Mouse (Mus musculus) c-Kit-positive CD71-negative TER-119-negative erythroid progenitor cells, embryonic 14.5 days (primary cell): ENCODE measurements around the gene Prss44.
"Not testable (repeated sequence)": the region's sequence is repeated elsewhere in the genome, so short reads cannot be mapped to it uniquely, and the experiment has no call there.

Source experiments
- DNase-seq: peaks from one replicate; pipeline ENCODE4 v3.0.0-alpha.2; 2013; ENCODE audit warnings: low read depth

Prss44 gene

DNA sequence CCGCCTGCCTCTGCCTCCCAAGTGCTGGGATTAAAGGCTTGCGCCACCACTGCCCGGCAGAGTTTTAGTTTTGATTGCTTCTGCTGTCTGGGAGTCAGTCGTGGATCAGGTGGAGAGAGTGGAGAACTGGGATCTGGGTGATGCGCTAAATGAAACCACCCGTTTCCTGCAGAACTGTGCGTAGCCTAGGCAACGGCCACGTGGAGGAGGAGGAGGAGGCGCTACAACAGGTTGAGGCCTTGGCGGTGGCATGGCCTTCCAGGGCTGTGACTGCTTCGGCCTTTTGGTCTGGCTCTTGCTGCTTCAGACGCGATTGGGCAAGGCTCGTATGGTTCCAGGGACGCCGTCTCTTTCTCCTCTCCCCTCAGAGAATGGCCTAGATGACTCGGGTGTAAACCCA is at the start of gene Prss44:
Prss44 (plus strand) TSS at position 206 of the 400 bp plus-strand sequence.
- DNase-seq: no peak

DNA sequence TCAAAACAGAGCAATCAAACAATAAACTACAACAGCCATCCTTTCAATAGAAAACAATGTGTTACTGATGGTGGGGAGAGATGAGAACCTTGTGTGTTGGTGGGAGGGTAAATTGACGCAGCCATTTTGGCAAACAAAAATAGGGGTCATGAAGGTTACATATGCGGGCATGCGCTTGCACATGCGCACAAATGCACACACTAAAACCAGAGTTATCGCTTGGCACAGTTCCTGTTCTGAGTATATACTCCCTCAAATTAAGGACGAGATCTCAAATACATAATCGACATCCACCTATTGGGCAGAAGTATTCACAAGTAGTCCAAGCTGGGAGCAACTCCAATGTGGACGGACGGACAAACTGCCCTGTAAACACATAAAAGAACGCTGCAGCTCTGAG is 41.5 kb upstream of the Prss44 start:
- DNase-seq: no peak

DNA sequence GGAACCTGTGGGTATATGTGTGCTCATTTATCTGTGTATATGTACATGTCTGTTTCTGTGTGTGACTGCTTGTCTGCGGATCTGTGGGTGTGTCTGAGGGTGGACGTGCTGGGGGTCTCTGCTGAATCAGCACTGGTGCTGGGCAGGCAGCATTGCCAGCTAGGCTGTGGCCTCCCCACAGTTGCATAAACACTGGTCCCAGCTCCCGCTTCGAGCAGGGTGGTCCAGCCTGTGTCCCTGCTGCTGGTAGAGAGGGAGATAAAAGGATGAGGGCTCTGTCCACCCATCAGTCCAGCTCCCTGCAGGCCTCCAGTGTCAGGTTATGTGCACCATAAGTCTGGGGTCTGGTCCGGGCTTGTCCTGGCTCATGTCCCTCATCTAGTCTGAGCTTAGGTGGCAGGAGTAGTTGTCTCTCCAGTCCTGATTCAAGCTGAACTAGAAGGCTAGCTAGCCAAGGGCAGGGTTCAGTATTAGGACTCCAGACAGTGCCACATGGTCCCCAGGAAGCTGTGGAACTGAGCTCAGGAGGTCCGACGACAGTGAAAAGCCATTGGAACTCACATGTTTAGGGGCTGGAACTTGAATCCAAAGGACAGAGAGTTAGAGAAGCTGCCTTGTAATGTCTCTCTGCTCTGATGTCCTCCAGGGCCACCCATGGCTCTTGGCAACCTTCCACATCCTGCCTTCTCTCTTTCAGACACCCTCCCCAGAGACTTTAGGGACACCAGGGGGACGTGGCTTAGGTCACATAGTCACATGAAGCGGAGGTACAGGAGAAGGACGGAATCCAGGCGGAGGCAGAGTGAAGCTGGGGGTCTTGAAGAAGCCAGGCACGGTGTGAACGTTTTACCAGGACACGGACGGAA is 39.2 kb upstream of the Prss44 start:
- no peak for DNase-seq

DNA sequence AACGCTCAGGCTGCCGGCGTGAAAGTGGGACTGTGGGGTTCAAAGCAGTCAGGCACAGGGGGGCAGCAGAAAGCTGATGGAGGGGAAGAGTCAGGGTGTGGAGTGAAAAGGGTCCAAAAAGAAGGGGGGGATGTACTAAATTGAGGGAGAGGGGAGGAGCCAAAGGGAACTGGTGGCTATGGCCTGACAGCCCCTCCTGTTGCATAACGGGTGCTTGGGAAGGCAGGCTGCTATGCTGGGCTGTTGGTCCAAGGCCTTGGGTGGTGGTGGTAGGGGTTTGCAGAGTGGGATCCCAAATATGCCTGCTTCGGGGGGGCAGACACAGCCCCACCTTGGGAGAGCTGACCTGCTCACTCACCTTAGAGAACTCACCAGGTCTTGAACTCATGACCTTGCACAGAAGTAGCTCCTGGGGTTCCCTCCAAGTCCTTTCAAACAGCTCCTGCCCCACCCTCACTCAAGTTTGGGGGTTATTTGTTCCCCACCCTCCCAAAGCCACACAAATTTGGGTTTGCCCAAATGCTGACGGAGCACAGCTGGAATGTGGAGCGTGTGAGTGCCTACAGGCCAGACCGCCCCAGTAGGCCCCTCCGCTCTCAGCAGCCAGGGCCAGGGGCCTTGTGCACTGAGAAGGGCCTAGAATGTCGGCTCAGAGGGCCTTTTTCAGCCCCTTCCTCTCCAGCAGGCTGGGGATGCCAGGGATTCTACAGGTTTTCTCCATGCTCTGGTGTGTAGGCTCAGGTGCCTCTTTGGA is 38.3 kb upstream of the Prss44 start:
- DNase-seq: no peak

- DNase-seq: no peak
Observed at GRCm38 (mm10) chr9:110778100-110778499, 35.7 kb upstream of the Prss44 start.

DNA sequence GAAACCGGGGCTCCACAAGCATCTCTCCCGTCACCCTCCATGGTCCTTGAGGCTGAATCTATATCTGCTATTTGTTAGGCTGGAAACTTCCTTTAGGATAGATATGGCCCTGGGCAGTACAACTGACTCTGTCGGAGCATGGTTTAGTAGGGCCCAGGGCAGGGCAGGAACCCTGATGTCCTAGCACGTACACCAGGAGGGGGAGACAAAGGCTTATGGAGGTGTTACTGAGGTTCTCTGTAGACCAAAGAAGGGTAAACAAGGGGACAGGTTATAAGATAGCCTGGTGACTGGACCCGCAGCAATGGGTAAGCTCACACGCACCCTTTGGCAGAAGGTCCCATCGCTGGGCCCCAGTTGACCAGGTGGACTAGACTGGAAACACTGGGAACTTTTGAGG is 35.2 kb upstream of the Prss44 start:
- DNase-seq: no peak

DNA sequence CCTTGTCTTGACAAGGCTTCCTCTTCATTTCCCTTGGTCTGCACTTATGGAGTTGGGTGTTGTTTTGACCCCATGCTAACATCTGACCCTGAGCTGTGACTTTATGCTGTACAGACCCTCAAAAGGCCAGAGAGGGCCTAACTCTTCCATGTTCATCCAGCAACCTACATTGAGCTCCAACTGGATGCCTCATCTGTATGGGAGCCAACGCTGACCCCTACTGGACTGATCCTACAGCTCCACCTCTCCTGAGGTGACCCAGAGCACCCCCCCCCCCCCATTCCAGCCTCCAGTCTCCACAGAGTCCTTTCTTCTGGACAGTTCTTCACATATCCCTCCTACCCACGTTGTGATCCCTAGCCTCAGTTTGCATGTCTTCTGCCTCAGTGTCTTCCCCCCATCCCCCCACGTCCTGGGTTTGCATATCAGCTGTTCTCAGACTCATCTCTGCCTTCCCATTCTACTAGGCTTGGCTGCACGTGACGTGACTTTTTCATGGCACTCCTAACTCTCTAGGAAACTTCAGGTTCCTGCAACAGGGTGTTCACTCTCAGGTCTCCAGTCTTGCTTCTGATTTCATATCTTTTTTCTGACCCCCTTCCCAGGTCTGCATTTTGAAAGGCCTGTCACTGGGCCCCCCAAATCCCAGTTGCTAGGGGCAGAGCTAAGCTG is 34.4 kb upstream of the Prss44 start:
- peak; percentile 13 for DNase-seq

DNA sequence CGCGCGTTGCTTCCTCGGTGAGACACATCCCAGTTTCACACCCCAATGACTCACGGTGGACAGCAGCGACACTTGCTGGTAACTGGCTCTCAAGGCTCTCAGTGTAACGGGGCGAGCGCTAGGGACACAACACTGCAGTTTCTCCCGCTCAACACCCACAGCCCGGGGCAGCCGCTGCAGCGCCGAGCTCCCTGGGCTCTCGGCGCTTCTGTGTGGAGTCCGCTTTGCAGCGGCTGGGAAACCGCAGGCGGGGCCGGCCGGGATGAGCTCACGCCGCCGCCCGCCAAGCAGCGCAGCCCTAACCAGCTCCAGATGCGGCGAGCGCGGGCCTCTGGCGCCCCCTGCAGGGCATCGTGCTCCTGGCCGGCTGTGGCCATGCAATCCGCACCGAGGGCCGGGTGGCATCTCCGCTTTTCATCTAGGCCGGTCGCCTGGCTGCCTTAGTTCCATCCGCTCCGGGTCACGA is 32.5 kb upstream of the Prss44 start:
- DNase-seq: peak; percentile 82

GRCm38 (mm10) chr9:110781731-110782130 is 32.1 kb upstream of the Prss44 start:
- DNase-seq: no peak

DNA sequence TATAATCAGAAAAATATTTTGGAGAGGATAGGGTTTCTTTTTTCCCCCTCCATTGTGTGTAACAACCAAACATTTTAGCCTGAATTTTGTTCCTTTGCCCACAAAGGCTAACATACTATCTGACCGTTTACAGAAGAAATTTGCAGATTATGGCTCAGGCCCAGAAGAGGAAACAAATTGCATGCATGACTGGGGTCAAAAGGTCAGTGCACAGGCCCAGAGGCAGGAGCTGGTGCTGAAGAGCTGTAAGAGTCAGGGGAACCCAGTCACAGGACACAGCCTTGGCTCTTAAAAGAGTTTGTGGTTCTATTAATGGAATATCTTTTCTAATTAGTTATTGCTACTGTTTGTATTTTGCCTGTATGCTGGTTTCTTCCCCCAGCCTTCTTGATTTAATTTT is 30.2 kb upstream of the Prss44 start:
- no peak for DNase-seq

DNA sequence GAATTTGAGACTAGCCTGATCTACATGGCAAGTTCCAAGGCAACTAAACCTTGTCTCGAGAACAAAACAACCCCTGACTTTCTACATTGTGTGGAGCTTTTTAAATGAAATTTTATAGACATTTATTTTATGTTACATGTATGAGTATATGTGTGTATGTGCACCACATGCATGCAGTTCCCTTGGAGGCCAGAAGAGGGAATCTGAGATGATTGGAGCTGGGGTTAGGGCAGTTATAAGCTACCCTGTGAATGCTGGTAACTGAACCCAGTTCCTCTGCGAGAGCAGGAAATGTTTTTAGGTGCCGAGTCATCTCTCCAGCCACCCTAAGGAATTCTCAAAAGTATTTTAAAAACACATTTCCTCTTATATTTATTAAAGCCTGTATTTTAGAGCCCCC is 25.6 kb upstream of the Prss44 start:
- DNase-seq: no peak

GRCm38 (mm10) chr9:110790462-110790861 is 23.3 kb upstream of the Prss44 start:
- no peak for DNase-seq

- no peak for DNase-seq
Observed at GRCm38 (mm10) chr9:110797013-110797412, 16.8 kb upstream of the Prss44 start.

DNA sequence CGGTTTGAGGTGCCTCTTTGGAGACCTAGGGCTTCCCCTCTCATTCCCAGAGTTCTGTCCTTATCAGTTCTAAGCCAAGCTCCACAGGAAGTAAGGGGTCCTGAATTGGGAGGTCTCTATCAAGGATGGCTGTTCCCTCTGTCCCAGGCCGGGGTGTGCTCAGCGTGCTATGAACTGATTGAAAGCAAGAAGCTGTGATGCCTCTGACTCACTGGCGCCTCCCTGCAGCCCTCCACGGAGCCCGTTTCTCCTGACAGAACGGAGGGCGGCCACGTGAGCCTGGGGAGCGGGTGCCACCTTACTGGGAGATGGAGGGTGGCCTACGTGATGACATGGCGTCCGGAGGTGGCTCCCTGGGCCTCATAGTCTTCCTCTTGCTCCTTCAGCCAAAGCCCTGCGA is 15.9 kb upstream of the Prss44 start, which contains the start of gene Prss42:
Prss42 (plus strand) TSS at position 301 of the 400 bp plus-strand sequence.
- no peak for DNase-seq

GRCm38 (mm10) chr9:110800834-110801479 is 12.8 kb upstream of the Prss44 start:
- DNase-seq: no peak

- no peak for DNase-seq
Observed at GRCm38 (mm10) chr9:110803294-110803693, 10.5 kb upstream of the Prss44 start.

DNA sequence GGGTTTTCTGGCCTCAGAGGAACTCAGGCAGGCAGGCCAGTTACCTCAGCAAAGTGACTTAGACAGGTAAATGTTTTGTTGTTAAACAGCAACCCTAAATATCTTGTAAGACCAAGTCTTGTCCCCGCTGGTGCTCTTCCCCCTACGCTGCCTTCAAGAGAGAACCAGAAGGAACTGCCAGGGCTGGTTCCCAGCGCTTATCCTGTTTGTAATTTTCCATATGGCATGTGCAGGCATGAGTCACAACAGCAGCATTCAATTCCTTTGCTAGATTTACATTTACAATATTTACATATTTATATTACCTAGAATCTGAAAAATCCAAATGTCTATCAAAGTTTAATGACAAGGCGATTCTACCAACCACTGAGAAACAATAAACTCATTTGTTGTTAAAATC is 3.7 kb upstream of the Prss44 start:
- DNase-seq: no peak

GRCm38 (mm10) chr9:110820546-110820945 is 6.8 kb downstream of the Prss44 start:
- not testable (repeated sequence) for DNase-seq

GRCm38 (mm10) chr9:110821436-110821835 is 7.6 kb downstream of the Prss44 start:
- DNase-seq: no peak

GRCm38 (mm10) chr9:110825426-110825825 is 11.6 kb downstream of the Prss44 start:
- DNase-seq: no peak

- no peak for DNase-seq
Observed at GRCm38 (mm10) chr9:110825832-110826231, 12.0 kb downstream of the Prss44 start.

DNA sequence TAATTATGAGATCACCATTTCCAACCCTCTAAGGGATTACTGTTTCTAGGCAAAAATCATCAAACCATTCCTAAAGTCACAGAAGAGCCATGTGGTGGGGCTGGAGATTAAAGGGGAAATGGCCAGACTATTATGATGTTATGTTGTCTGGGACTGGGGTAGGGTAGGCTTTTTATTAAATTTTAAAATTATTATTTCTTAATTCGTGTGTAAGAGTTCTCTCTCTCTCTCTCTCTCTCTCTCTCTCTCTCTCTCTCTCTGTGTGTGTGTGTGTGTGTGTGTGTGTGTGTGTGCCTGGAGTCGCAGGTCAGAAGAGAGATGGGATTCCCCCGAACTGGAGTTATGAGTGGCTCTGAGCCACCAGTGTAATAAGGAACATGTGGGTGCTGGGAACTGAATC is 12.6 kb downstream of the Prss44 start, which contains the start of gene Prss43:
Prss43 (plus strand) TSS at position 301 of the 400 bp plus-strand sequence.
- DNase-seq: no peak
